Mouse (Mus musculus) skeletal muscle tissue, adult 2 months (tissue): Measurements from ENCODE around the gene Rgs3.
"Not testable (repeated sequence)": the region's sequence is repeated elsewhere in the genome, so short reads cannot be mapped to it uniquely, and the experiment has no call there.

Experiments
- DNase-seq: peaks from one replicate; pipeline ENCODE4 v3.0.0-alpha.2; 2012; ENCODE audit warnings: low read depth, low spot score

Gene Rgs3

GRCm38 (mm10) chr4:62551966-62552365 is 7.7 kb upstream of the Rgs3 start:
- DNase-seq = no peak

- no peak for DNase-seq
Measured at GRCm38 (mm10) chr4:62557436-62557835, 2.2 kb upstream of the Rgs3 start.

- peak; percentile 65 for DNase-seq
Measured at GRCm38 (mm10) chr4:62560963-62561629, 1.4 kb downstream of the Rgs3 start.

GRCm38 (mm10) chr4:62561630-62562001 is 2.0 kb downstream of the Rgs3 start:
- no peak for DNase-seq

DNA sequence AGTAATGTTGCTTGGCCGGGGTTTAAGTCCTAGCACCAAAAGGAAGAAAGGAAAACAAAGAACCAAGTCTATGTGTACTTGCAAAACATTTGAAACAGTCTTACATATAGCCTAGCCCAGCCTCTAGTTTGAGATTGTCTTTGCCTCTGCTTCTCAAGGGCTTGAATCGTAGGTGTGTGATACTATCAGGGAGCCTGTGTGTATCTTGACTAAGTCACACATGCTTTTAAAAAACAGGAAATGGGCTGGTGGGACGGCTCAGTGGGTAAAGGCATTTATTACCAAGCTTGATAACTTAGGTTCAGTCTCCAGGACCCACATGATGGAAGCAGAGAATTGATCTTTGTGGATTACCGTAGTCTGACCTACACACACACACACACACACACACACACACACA is 2.4 kb downstream of the Rgs3 start:
- no peak for DNase-seq

DNA sequence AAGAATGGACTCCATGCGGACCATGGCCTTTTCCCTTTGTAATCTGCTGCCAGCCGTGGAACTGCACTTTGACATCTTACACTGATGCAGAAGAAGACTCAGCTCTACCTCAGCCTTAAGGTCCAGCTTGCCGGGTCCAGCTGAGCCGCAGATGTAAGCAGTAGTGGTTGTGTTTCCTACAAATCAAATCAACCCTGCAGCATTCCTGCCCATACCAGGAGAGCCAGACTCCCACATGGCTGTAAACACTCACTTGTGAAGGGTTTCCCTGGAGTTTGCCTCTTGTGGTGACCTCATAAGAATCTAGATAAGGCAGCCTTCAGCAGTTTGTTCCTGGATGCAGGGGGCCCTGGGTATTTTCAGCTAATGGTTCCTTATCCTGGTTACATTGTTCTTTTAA is 6.9 kb downstream of the Rgs3 start:
- no peak for DNase-seq

DNA sequence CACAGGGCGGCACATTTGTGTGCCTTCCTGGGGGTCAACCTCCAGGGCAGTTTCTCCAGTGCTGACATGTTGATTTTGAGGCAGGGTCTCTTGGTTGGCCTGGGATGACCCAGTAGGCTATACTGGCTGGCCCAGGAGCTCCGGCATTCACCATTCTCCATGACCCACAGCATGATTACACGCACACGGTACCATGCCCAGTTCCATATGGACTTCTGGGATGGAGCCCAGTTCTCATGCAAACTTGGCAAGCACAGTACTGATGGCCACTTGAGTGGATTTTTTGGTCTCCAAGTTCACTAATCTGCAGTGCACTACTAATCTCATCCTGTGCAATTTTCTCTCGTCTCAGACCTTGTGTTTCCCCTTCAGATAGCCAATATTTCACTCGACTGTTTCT is 8.0 kb downstream of the Rgs3 start:
- DNase-seq = no peak

- DNase-seq = no peak
Measured at GRCm38 (mm10) chr4:62568359-62568758, 8.7 kb downstream of the Rgs3 start.

DNA sequence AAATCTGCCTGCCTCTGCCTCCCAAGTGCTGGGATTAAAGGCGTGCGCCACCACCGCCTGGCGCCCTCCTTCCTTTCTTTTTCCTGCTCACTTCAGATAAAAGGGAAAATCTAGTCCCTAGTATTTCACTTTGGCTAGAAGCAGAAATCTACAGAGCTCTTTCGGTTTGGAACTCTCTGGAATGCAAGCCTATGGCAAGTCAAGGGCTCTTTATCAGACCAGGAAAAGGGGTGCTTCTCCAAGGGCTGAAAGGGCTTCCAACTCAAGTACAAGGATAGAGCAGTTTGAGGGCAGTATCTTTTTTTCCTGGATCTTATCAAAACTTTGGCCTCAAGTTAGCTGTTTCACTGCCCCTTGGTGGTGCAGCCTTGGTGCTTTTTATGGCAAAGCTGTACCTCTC is 10.0 kb downstream of the Rgs3 start:
- no peak for DNase-seq

GRCm38 (mm10) chr4:62570029-62570428 is 10.4 kb downstream of the Rgs3 start:
- DNase-seq = no peak

DNA sequence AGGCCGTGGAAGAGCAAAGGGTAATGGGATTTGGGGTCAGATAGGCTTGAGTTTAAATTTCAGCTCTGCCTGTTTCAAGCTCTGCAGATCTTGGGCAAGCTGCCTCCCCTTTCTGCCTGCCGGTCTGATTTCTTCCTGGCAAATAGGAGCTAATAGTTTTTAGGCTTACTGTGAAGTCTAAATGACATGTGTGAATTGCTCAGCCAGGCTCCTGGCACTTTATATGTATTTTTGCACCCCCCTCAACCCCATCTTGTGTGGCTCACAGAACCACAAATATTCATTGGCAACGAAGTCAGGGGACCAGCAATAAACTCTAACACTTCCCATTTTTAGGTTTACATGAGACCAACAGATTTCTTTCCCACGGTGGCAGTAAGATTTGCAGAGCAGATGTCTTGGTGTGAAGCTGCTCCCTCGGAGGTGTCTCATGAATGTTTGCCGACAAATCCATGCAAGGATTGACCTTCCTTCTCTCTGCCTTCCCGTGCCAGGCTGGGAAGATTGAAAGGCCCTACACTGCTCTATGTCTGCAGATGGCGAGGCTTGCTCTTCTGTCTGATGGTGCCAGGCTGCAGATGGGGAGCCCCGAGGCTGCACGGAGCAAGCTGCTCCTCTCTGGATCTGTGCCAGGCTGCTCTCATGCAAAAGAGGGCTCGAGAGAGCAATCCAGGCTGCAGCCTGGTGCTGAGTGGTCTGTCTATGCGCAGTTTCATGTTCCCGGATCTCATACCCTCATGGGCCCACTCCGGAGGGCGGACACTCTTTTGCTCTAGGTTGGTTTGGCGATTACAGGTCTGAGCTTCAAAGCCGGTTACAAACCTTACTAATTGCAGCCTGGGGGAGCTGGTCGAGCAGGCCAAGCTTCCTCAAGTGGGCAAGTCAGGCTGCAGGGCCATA is 23.0 kb downstream of the Rgs3 start:
- no peak for DNase-seq

GRCm38 (mm10) chr4:62583265-62584092 is 23.8 kb downstream of the Rgs3 start:
- DNase-seq = peak; percentile 56

DNA sequence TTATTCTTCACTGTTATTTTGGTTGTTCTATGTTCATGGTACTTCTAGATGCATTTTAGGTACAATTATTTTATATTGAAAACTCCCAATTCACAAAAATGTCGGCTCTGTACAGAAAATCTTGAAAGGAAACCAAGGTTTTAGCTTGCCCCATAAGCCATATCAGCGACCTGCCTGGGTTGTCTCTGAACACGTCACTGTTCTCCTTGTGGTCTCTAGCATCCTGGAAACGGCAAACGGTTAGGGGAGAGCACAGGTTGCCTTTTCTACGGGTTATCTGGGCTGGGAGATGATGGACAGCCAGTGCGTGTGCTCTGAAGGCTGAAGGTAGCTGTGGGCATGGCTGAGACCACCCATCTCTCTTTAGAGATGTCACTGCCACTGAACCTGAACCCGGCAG is 27.4 kb downstream of the Rgs3 start:
- DNase-seq = no peak

DNA sequence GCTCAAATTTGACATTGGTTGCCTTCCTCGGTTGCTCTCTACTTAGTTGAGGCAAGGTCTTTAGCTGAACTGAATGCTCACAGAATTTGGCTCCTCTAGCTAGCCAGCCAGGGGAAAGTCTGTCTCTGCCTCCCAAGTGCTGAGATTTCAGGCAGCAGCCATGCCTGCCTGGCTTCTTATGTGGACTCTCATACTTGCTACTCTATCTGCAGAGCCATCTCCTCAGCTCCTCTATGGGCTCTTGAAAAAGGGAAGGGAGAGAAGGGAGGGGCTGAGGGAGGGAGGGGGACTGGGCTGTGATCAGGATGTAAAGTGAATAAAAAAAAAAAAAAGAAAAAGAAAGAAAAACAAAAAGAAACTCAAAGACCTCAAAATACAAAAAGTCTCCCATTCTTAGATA is 31.2 kb downstream of the Rgs3 start:
- DNase-seq = no peak

DNA sequence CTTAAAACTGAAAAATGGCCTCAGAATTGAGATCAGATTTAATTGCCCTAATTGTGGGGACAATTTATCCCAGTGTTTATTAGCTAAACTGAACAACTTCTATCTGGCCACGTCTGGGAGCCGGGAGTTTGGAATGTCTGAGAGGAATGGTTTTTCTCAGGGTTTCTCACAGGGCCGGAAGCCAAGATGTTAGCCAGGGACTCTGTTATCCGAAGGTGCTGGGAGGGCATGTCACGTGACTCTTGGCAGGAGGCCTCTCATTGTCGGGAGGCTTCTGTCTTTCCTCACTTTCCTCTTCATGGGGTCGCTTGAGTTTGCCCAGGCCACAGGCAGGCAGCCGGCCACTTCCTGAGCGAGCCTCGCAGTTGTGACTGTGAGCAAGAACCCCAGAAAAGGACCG is 31.7 kb downstream of the Rgs3 start:
- DNase-seq = no peak

- not testable (repeated sequence) for DNase-seq
Measured at GRCm38 (mm10) chr4:62593546-62594240, 34.0 kb downstream of the Rgs3 start.

GRCm38 (mm10) chr4:62594442-62594841 is 34.8 kb downstream of the Rgs3 start:
- no peak for DNase-seq

GRCm38 (mm10) chr4:62596051-62596450 is 36.4 kb downstream of the Rgs3 start:
- DNase-seq = no peak

- DNase-seq = no peak
Measured at GRCm38 (mm10) chr4:62600549-62600948, 40.9 kb downstream of the Rgs3 start.

DNA sequence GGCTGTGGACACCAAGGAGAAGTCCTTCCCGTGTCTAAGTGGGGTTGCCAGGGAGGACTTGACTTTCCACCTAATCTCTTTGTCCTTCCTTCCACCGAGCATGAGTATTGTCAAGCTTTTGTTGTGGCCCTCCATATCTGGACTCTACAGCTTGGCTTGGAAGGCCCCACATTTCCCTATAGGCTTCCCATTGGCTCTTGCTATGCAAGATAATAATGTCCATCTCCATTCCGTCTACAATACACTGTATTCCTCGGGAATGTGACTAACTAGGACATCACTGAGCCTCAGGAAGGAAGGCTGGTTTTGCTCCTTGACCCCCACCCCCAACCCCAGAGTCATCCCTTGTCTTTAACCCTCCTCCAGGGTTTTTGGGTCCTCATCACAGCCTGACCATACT is 44.0 kb downstream of the Rgs3 start:
- no peak for DNase-seq

GRCm38 (mm10) chr4:62604094-62604493 is 44.4 kb downstream of the Rgs3 start:
- no peak for DNase-seq
